Mouse (Mus musculus) MEL (cell line): Measurements from ENCODE around the gene Ap1b1. TPM values are rescaled to one million over a fixed set of nuclear protein-coding genes. Genes with fewer than 3 reads are reported as not detected.
A peak's percentile ranks its signal among the peaks of the same experiment; 100 is the strongest.
"Not testable (repeated sequence)": the region's sequence is repeated elsewhere in the genome, so short reads cannot be mapped to it uniquely, and the experiment has no call there.

Experiments used
- DNase-seq: peaks from one replicate; pipeline ENCODE4 v3.0.0; 2011; ENCODE audit warnings: low read depth, low spot score
- H3K27ac ChIP-seq: 2 replicates; pipeline ENCODE4 v1.5.1; 2012; ENCODE audit warnings: low read depth, mild to moderate bottlenecking, control low read depth, low read length, moderate library complexity; ENCODE audit not compliant: control insufficient read depth
- H3K27me3 ChIP-seq, 2 experiments: fragments of 150-350 bp in 1 of 2; sonication (generic) in 1 of 2; 2 replicates each; pipeline ENCODE4 v1.6.1; 2012; ENCODE audit warnings: low read length in 2 of 2, mild to moderate bottlenecking in 2 of 2, improper control_type of control experiment in 1 of 2, moderate library complexity in 1 of 2; ENCODE audit not compliant: insufficient read depth in 2 of 2, control insufficient read depth in 1 of 2
- H3K36me3 ChIP-seq, 2 experiments: 2 replicates each; pipeline ENCODE4 v1.6.1; 2012 to 2014; ENCODE audit warnings: low read length in 2 of 2, improper control_type of control experiment in 1 of 2, inconsistent platforms in 1 of 2, mild to moderate bottlenecking in 1 of 2; ENCODE audit not compliant: insufficient read depth in 2 of 2, control insufficient read depth in 1 of 2
- H3K4me1 ChIP-seq, 2 experiments: fragments of 150-350 bp in 1 of 2; sonication (generic) in 1 of 2; 2 replicates each; pipeline ENCODE4 v1.6.1; 2012; ENCODE audit warnings: low read length in 2 of 2, improper control_type of control experiment in 1 of 2, mild to moderate bottlenecking in 1 of 2; ENCODE audit not compliant: insufficient read depth in 2 of 2, control insufficient read depth in 1 of 2
- H3K4me3 ChIP-seq, 2 experiments: fragments of 150-350 bp in 1 of 2; sonication (generic) in 1 of 2; 2 replicates each; pipeline ENCODE4 v1.5.1; 2012; ENCODE audit warnings: low read depth in 2 of 2, low read length in 2 of 2, mild to moderate bottlenecking in 2 of 2, moderate library complexity in 2 of 2, control low read depth in 1 of 2, improper control_type of control experiment in 1 of 2; ENCODE audit not compliant: control insufficient read depth in 1 of 2, insufficient read depth in 1 of 2
- H3K79me2 ChIP-seq: 2 replicates; pipeline ENCODE4 v1.6.1; 2012; ENCODE audit warnings: mild to moderate bottlenecking, low read length, moderate library complexity; ENCODE audit not compliant: control insufficient read depth, poor library complexity, insufficient read depth
- H3K9ac ChIP-seq: 2 replicates; pipeline ENCODE4 v1.6.1; 2012; ENCODE audit warnings: low read depth, mild to moderate bottlenecking, control low read depth, low read length, moderate library complexity; ENCODE audit not compliant: control insufficient read depth, poor library complexity, severe bottlenecking
- H3K9me3 ChIP-seq: fragments of 150-350 bp; sonication (generic); replicated peaks from 2 replicates; pipeline ENCODE4 v1.6.1; 2012; ENCODE audit warnings: mild to moderate bottlenecking, low read length, improper control_type of control experiment, moderate library complexity; ENCODE audit not compliant: insufficient read depth
- CHD1 ChIP-seq: IDR thresholded peaks from 2 replicates; pipeline ENCODE4 v1.6.1; 2012; ENCODE audit warnings: low read depth, mild to moderate bottlenecking, inconsistent platforms, low read length, improper control_type of control experiment
- CHD2 ChIP-seq: IDR thresholded peaks from 2 replicates; pipeline ENCODE4 v1.6.1; 2011; ENCODE audit warnings: low read length, improper control_type of control experiment
- CTCF ChIP-seq, 3 experiments: IDR thresholded peaks in 2 of 3; conservative IDR thresholded peaks in 1 of 3; 2 replicates each; pipeline ENCODE4 v1.5.1; 2011 to 2012; ENCODE audit warnings: low read length in 3 of 3, low read depth in 2 of 3, mild to moderate bottlenecking in 2 of 3, improper control_type of control experiment in 1 of 3, inconsistent platforms in 1 of 3, mixed read lengths in 1 of 3, moderate library complexity in 1 of 3; ENCODE audit not compliant: control insufficient read depth in 1 of 3, insufficient read depth in 1 of 3, poor library complexity in 1 of 3, severe bottlenecking in 1 of 3
- ELF1 ChIP-seq: IDR thresholded peaks from 2 replicates; pipeline ENCODE4 v1.6.1; 2014; ENCODE audit warnings: low read depth, mild to moderate bottlenecking, inconsistent platforms, low read length, improper control_type of control experiment, moderate library complexity
- ETS1 ChIP-seq: IDR thresholded peaks from 2 replicates; pipeline ENCODE4 v1.6.1; 2012; ENCODE audit warnings: low read depth, mild to moderate bottlenecking, inconsistent platforms, low read length, improper control_type of control experiment, moderate library complexity
- POLR2AphosphoS2 ChIP-seq: IDR thresholded peaks from 2 replicates; pipeline ENCODE4 v1.6.1; 2011; ENCODE audit warnings: low read length, improper control_type of control experiment
- POLR2AphosphoS5 ChIP-seq: IDR thresholded peaks from 2 replicates; pipeline ENCODE4 v1.6.1; 2012; ENCODE audit warnings: low read depth, borderline replicate concordance, mild to moderate bottlenecking, inconsistent platforms, low read length, moderate library complexity, mixed read lengths
- RAD21 ChIP-seq: IDR thresholded peaks from 2 replicates; pipeline ENCODE4 v1.6.1; 2011; ENCODE audit warnings: mild to moderate bottlenecking, low read depth, low read length, improper control_type of control experiment
- SMC3 ChIP-seq: IDR thresholded peaks from 2 replicates; pipeline ENCODE4 v1.6.1; 2011; ENCODE audit warnings: low read depth, low read length, improper control_type of control experiment
- ZC3H11A ChIP-seq: IDR thresholded peaks from 2 replicates; pipeline ENCODE4 v1.6.1; 2012; ENCODE audit warnings: low read depth, mild to moderate bottlenecking, inconsistent platforms, low read length, improper control_type of control experiment
- polyA plus RNA-seq, 2 experiments: library from polyadenylated mRNA; stranded (reverse) in 1 of 2; unstranded in 1 of 2; fragments of >175 nt in 1 of 2; fragments of >200 nt in 1 of 2; gene quantifications; 2 replicates each; pipeline versions ENCODE4 v1.2.1 to v1.2.4; 2012; ENCODE audit warnings: low replicate concordance in 2 of 2, low read depth in 1 of 2; ENCODE audit not compliant: insufficient read length in 2 of 2, insufficient read depth in 1 of 2, missing spikeins in 1 of 2
- total RNA-seq: library from RNA; depleted of rRNA; stranded (reverse); fragments of 300-350 nt; gene quantifications from 2 replicates; pipeline ENCODE4 v1.2.3, GENCODE M21; 2012

Ap1b1 gene
- total and polyA plus RNA-seq, 3 experiments = 60.1 to 79.3 TPM; not detected in 1

GRCm38 (mm10) chr11:5075760-5076159 lies 89.1 kb downstream of the Ap1b1 start:
- no peak overlapping the region for H3K9ac ChIP-seq
- DNase-seq = peak; percentile 47
- H3K79me2 ChIP-seq = peaks cover 7% of the 10 kb centered on the region
- TF ChIP-seq ZC3H11A (no peak), RAD21 (peak; percentile 1), POLR2AphosphoS2 (peak; percentile 54), CTCF (IDR thresholded peaks at IDR 0.05 in 2 of 3, conservative IDR thresholded peaks at IDR 0.05 in 1 of 3; ENCODE audit: control insufficient read depth in 1 of 3, insufficient read depth in 1 of 3, low read depth in 2 of 3, low read length in 3 of 3, poor library complexity in 1 of 3, severe bottlenecking in 1 of 3) (peak in 2 of 3 experiments; percentile 16 to 41; a peak in 3 of 6 replicates), SMC3 (0 out of 2 replicates have a peak, but pooled peaks have one; percentile 17)
- H3K36me3 ChIP-seq = peaks cover 7 to 72% of the 10 kb centered on the region in 2 experiments
- H3K27me3 ChIP-seq = no peaks in the 10 kb centered on the region
- H3K9me3 ChIP-seq = no peaks in the 10 kb centered on the region
- no peaks in the 10 kb centered on the region for H3K4me1 ChIP-seq
- no peak overlapping the region for H3K27ac ChIP-seq
- H3K4me3 ChIP-seq = no peak overlapping the region

- not testable (repeated sequence) for H3K4me3 ChIP-seq, DNase-seq, H3K79me2 ChIP-seq
Measured at GRCm38 (mm10) chr11:5076843-5077242, 90.2 kb downstream of the Ap1b1 start.

GRCm38 (mm10) chr11:5089147-5089546 lies 102.5 kb downstream of the Ap1b1 start:
- H3K4me3 ChIP-seq = no peak overlapping the region
- H3K27ac ChIP-seq = no peak overlapping the region
- no peak overlapping the region for H3K9ac ChIP-seq
- H3K36me3 ChIP-seq = peaks cover 39 to 91% of the 10 kb centered on the region in 2 experiments
- H3K9me3 ChIP-seq = no peaks in the 10 kb centered on the region
- peaks cover 48% of the 10 kb centered on the region for H3K79me2 ChIP-seq
- no peak for DNase-seq
- TF ChIP-seq ELF1 = no peak
- no peak for TF ChIP-seq ETS1
- no peak for TF ChIP-seq POLR2AphosphoS5
- TF ChIP-seq CHD2 = no peak
- TF ChIP-seq CHD1 = 0 out of 2 replicates have a peak, but pooled peaks have one; percentile 28
- H3K27me3 ChIP-seq = no peaks in the 10 kb centered on the region
- H3K4me1 ChIP-seq = peaks cover 0 to 3% of the 10 kb centered on the region in 2 experiments; a peak in 1 of 4 replicates

More at GRCm38 (mm10) chr11:5076843-5077242, 90.2 kb downstream of the Ap1b1 start:
- H3K9me3 ChIP-seq, H3K4me1 ChIP-seq, H3K27ac ChIP-seq, H3K9ac ChIP-seq, H3K27me3 ChIP-seq: not testable (repeated sequence)
- peaks cover 7 to 77% of the 10 kb centered on the region in 2 experiments for H3K36me3 ChIP-seq
